Mouse (Mus musculus) CH12.LX (cell line): ENCODE measurements around the gene Shisa4. TPM values are rescaled to one million over a fixed set of nuclear protein-coding genes. Genes with fewer than 3 reads are reported as not detected.
A peak's percentile ranks its signal among the peaks of the same experiment; 100 is the strongest.

Experiments used
- DNase-seq: peaks from one replicate; pipeline ENCODE4 v3.0.0-alpha.2; 2013; ENCODE audit errors: extremely low read depth
- H3K27ac ChIP-seq: 2 replicates; pipeline ENCODE4 v1.5.1; 2012; ENCODE audit warnings: low read depth, mild to moderate bottlenecking, control low read depth, moderate library complexity; ENCODE audit not compliant: insufficient read depth
- H3K27me3 ChIP-seq: replicated peaks from 2 replicates; pipeline ENCODE3; 2012; ENCODE audit warnings: inconsistent platforms
- H3K36me3 ChIP-seq, 2 experiments: replicated peaks in 1 of 2; 2 replicates each; pipeline versions ENCODE3 to v1.6.1; 2012; ENCODE audit warnings: inconsistent platforms in 1 of 2, low read length in 1 of 2, mild to moderate bottlenecking in 1 of 2, mixed read lengths in 1 of 2, moderate library complexity in 1 of 2; ENCODE audit not compliant: control insufficient read depth in 1 of 2, insufficient read depth in 1 of 2
- H3K4me1 ChIP-seq, 2 experiments: 2 replicates each; pipeline ENCODE4 v1.6.1; 2012; ENCODE audit warnings: inconsistent platforms in 1 of 2, moderate library complexity in 1 of 2; ENCODE audit not compliant: insufficient read depth in 2 of 2, control insufficient read depth in 1 of 2
- H3K4me2 ChIP-seq: 2 replicates; pipeline ENCODE4 v1.6.1; 2012; ENCODE audit warnings: low read depth, mild to moderate bottlenecking, control low read depth; ENCODE audit not compliant: poor library complexity, insufficient read depth, severe bottlenecking
- H3K4me3 ChIP-seq, 3 experiments: fragments of 150-350 bp in 1 of 3; sonication (generic) in 1 of 3; replicated peaks in 1 of 3; 2 replicates each; pipeline versions ENCODE3 to v1.5.1; 2011 to 2012; ENCODE audit warnings: low read depth in 2 of 3, low read length in 2 of 3, mild to moderate bottlenecking in 2 of 3, moderate library complexity in 2 of 3, control low read depth in 1 of 3, improper control_type of control experiment in 1 of 3, inconsistent platforms in 1 of 3, mixed read lengths in 1 of 3; ENCODE audit not compliant: poor library complexity in 1 of 3
- H3K79me2 ChIP-seq: replicated peaks from 2 replicates; pipeline ENCODE4 v1.6.1; 2012; ENCODE audit warnings: mild to moderate bottlenecking, moderate library complexity; ENCODE audit not compliant: control insufficient read depth, poor library complexity, insufficient read depth, severe bottlenecking; ENCODE audit errors: extremely low read depth
- H3K9ac ChIP-seq: 2 replicates; pipeline ENCODE4 v1.6.1; 2012; ENCODE audit warnings: low read depth, mild to moderate bottlenecking, control low read depth, moderate library complexity; ENCODE audit not compliant: insufficient read depth
- H3K9me3 ChIP-seq: replicated peaks from 2 replicates; pipeline ENCODE3; 2012; ENCODE audit warnings: low read length, inconsistent platforms, mixed read lengths
- BHLHE40 ChIP-seq: IDR thresholded peaks from 2 replicates; pipeline ENCODE4 v1.6.1; 2011; ENCODE audit warnings: mild to moderate bottlenecking, low read depth, low read length, improper control_type of control experiment
- CHD1 ChIP-seq: IDR thresholded peaks from 2 replicates; pipeline ENCODE4 v1.6.1; 2012; ENCODE audit warnings: low read depth, low read length, improper control_type of control experiment, inconsistent platforms
- CHD2 ChIP-seq: IDR thresholded peaks from 2 replicates; pipeline ENCODE4 v1.6.1; 2011; ENCODE audit warnings: low read length, improper control_type of control experiment
- CTCF ChIP-seq, 2 experiments: IDR thresholded peaks in 1 of 2; conservative IDR thresholded peaks in 1 of 2; 2 replicates each; pipeline ENCODE4 v1.5.1; 2011 to 2012; ENCODE audit warnings: low read depth in 2 of 2, low read length in 2 of 2, improper control_type of control experiment in 1 of 2, inconsistent platforms in 1 of 2, mild to moderate bottlenecking in 1 of 2, moderate library complexity in 1 of 2
- E2F4 ChIP-seq: IDR thresholded peaks from 2 replicates; pipeline ENCODE4 v1.6.1; 2011; ENCODE audit warnings: low read depth, low read length, improper control_type of control experiment; ENCODE audit not compliant: insufficient replicate concordance
- ELF1 ChIP-seq: IDR thresholded peaks from 2 replicates; pipeline ENCODE4 v1.6.1; 2014; ENCODE audit warnings: low read depth, mild to moderate bottlenecking, inconsistent platforms, low read length, improper control_type of control experiment
- EP300 ChIP-seq: IDR thresholded peaks from 2 replicates; pipeline ENCODE4 v1.6.1; 2011; ENCODE audit warnings: low read length, improper control_type of control experiment
- ETS1 ChIP-seq: conservative IDR thresholded peaks from 2 replicates; pipeline ENCODE4 v1.6.1; 2012; ENCODE audit warnings: low read depth, mild to moderate bottlenecking, inconsistent platforms, low read length, improper control_type of control experiment, moderate library complexity
- GABPA ChIP-seq: IDR thresholded peaks from 2 replicates; pipeline ENCODE4 v1.6.1; 2012; ENCODE audit warnings: low read depth, low read length, improper control_type of control experiment, inconsistent platforms; ENCODE audit not compliant: insufficient replicate concordance
- IRF4 ChIP-seq: IDR thresholded peaks from 2 replicates; pipeline ENCODE4 v1.6.1; 2014; ENCODE audit warnings: low read depth, mild to moderate bottlenecking, inconsistent platforms, low read length, improper control_type of control experiment
- JUND ChIP-seq: conservative IDR thresholded peaks from 2 replicates; pipeline ENCODE4 v1.6.1; 2011; ENCODE audit warnings: low read depth, low read length, improper control_type of control experiment
- KAT2A ChIP-seq: IDR thresholded peaks from 2 replicates; pipeline ENCODE4 v1.6.1; 2012; ENCODE audit warnings: low read length, improper control_type of control experiment, inconsistent platforms; ENCODE audit not compliant: insufficient replicate concordance
- MAFK ChIP-seq: IDR thresholded peaks from 2 replicates; pipeline ENCODE4 v1.6.1; 2011; ENCODE audit warnings: low read length, improper control_type of control experiment; ENCODE audit not compliant: insufficient replicate concordance
- MAX ChIP-seq: IDR thresholded peaks from 2 replicates; pipeline ENCODE4 v1.6.1; 2011; ENCODE audit warnings: low read length, improper control_type of control experiment
- MAZ ChIP-seq: IDR thresholded peaks from 2 replicates; pipeline ENCODE4 v1.6.1; 2012; ENCODE audit warnings: low read depth, mild to moderate bottlenecking, inconsistent platforms, low read length, improper control_type of control experiment, moderate library complexity
- MEF2A ChIP-seq: IDR thresholded peaks from 2 replicates; pipeline ENCODE4 v1.6.1; 2014; ENCODE audit warnings: low read depth, mild to moderate bottlenecking, inconsistent platforms, low read length, improper control_type of control experiment, borderline replicate concordance
- NELFE ChIP-seq: IDR thresholded peaks from 2 replicates; pipeline ENCODE4 v1.6.1; 2011; ENCODE audit warnings: low read depth, low read length, improper control_type of control experiment
- NRF1 ChIP-seq: IDR thresholded peaks from 2 replicates; pipeline ENCODE4 v1.6.1; 2014; ENCODE audit warnings: low read depth, mild to moderate bottlenecking, inconsistent platforms, low read length, improper control_type of control experiment, moderate library complexity
- PAX5 ChIP-seq: IDR thresholded peaks from 2 replicates; pipeline ENCODE4 v1.6.1; 2012; ENCODE audit warnings: low read length, inconsistent platforms, mixed read lengths
- POLR2A ChIP-seq: IDR thresholded peaks from 2 replicates; pipeline ENCODE4 v1.6.1; 2011; ENCODE audit warnings: low read depth, mild to moderate bottlenecking, improper control_type of control experiment, low read length
- POLR2AphosphoS2 ChIP-seq: IDR thresholded peaks from 2 replicates; pipeline ENCODE4 v1.6.1; 2011; ENCODE audit warnings: low read depth, low read length, improper control_type of control experiment
- RAD21 ChIP-seq: IDR thresholded peaks from 2 replicates; pipeline ENCODE4 v1.6.1; 2011; ENCODE audit warnings: low read depth, mild to moderate bottlenecking, low read length, improper control_type of control experiment, moderate library complexity
- RCOR1 ChIP-seq: conservative IDR thresholded peaks from 2 replicates; pipeline ENCODE4 v1.6.1; 2012; ENCODE audit warnings: low read depth, mild to moderate bottlenecking, inconsistent platforms, low read length, improper control_type of control experiment
- SIN3A ChIP-seq: IDR thresholded peaks from 2 replicates; pipeline ENCODE4 v1.6.1; 2012; ENCODE audit warnings: low read length, improper control_type of control experiment, inconsistent platforms
- SMC3 ChIP-seq: IDR thresholded peaks from 2 replicates; pipeline ENCODE4 v1.6.1; 2011; ENCODE audit warnings: low read depth, low read length, improper control_type of control experiment
- UBTF ChIP-seq: IDR thresholded peaks from 2 replicates; pipeline ENCODE4 v1.6.1; 2012; ENCODE audit warnings: low read depth, mild to moderate bottlenecking, inconsistent platforms, low read length, improper control_type of control experiment, moderate library complexity
- USF1 ChIP-seq: IDR thresholded peaks from 2 replicates; pipeline ENCODE4 v1.6.1; 2014; ENCODE audit warnings: low read depth, mild to moderate bottlenecking, inconsistent platforms, low read length, improper control_type of control experiment
- USF2 ChIP-seq: conservative IDR thresholded peaks from 2 replicates; pipeline ENCODE4 v1.6.1; 2011; ENCODE audit warnings: low read depth, low read length, improper control_type of control experiment
- ZC3H11A ChIP-seq: IDR thresholded peaks from 2 replicates; pipeline ENCODE4 v1.6.1; 2012; ENCODE audit warnings: low read depth, mild to moderate bottlenecking, inconsistent platforms, low read length, improper control_type of control experiment
- ZMIZ1 ChIP-seq: IDR thresholded peaks from 2 replicates; pipeline ENCODE4 v1.6.1; 2012; ENCODE audit warnings: low read depth, mild to moderate bottlenecking, inconsistent platforms, low read length, improper control_type of control experiment
- ZNF384 ChIP-seq: IDR thresholded peaks from 2 replicates; pipeline ENCODE4 v1.6.1; 2012; ENCODE audit warnings: low read depth, low read length, improper control_type of control experiment, inconsistent platforms
- dilution Hi-C: fragments of 300-500 bp; cut with MboI; formaldehyde crosslinking; loops from 2 replicates; pipeline ENCODE4 v1.14.3; 2020; ENCODE audit warnings: low sequenced_read_pairs; ENCODE audit not compliant: extremely low pct_unique_long_range_greater_than_20kb, extremely low pct_ligation_motif_present
- in situ Hi-C: fragments of 300-500 bp; cut with MboI; formaldehyde crosslinking; loops from 3 replicates; pipeline ENCODE4 v1.14.3; 2019; ENCODE audit warnings: low sequenced_read_pairs, low pct_ligation_motif_present, low pct_unique_long_range_greater_than_20kb, mixed read lengths
- polyA plus RNA-seq: library from polyadenylated mRNA; unstranded; fragments of >175 nt; gene quantifications from 2 replicates; pipeline ENCODE4 v1.2.1, GENCODE M21; 2012; ENCODE audit warnings: low read depth; ENCODE audit not compliant: insufficient read length
- total RNA-seq, 2 experiments: library from RNA; depleted of rRNA; stranded (reverse); fragments of 300-350 nt in 1 of 2; fragments of >200 nt in 1 of 2; gene quantifications; 2 replicates each; pipeline ENCODE4 v1.2.3; 2012 to 2014

Shisa4 gene
- total and polyA plus RNA-seq, 3 experiments = 0.08 to 0.41 TPM; not detected in 1

GRCm38 (mm10) chr1:135368982-135369381, 6.1 kb downstream of the Shisa4 start:
- no peaks in the 10 kb centered on the region for H3K27me3 ChIP-seq
- dilution Hi-C loops = no loop called here
- TF ChIP-seq ELF1 (no peak), PAX5 (no peak), NELFE (no peak), BHLHE40 (no peak), USF1 (no peak), MAZ (no peak), POLR2A (no peak), E2F4 (no peak), CHD2 (no peak), NRF1 (no peak), ZMIZ1 (no peak), SMC3 (peak; percentile 37; the same call in 1 of the 2 replicates), JUND (no peak), SIN3A (no peak), MAX (no peak), RAD21 (peak; percentile 46), CTCF (conservative IDR thresholded peaks at IDR 0.05 in 1 of 2, IDR thresholded peaks at IDR 0.05 in 1 of 2; ENCODE audit: low read depth in 2 of 2, low read length in 2 of 2) (peak in 1 of 2 experiments; percentile 53; a peak in 2 of 4 replicates), MAFK (no peak), UBTF (no peak)
- TF ChIP-seq, all 38 proteins: peak for 3
- peak overlapping the region; percentile 45; the same call in 1 of the 2 replicates for H3K4me2 ChIP-seq
- no peak for DNase-seq
- H3K4me3 ChIP-seq = no peak overlapping the region
- H3K27ac ChIP-seq = no peak overlapping the region
- H3K4me1 ChIP-seq = peaks cover 2 to 12% of the 10 kb centered on the region in 2 experiments; a peak in 3 of 4 replicates
- no peaks in the 10 kb centered on the region for H3K9me3 ChIP-seq
- H3K79me2 ChIP-seq = no peaks in the 10 kb centered on the region
- H3K9ac ChIP-seq = no peak overlapping the region
- in situ Hi-C loops = no loop called here
- H3K36me3 ChIP-seq = no peaks in the 10 kb centered on the region

GRCm38 (mm10) chr1:135368245-135368644, 6.8 kb downstream of the Shisa4 start:
- dilution Hi-C loops (no loop called here), in situ Hi-C loops (no loop called here)
- no peaks in the 10 kb centered on the region for H3K27me3 ChIP-seq
- H3K4me1 ChIP-seq = peaks cover 2 to 12% of the 10 kb centered on the region in 2 experiments; a peak in 3 of 4 replicates
- peak overlapping the region; percentile 45 for H3K4me2 ChIP-seq
- DNase-seq = peak; percentile 81
- H3K9me3 ChIP-seq = no peaks in the 10 kb centered on the region
- no peaks in the 10 kb centered on the region for H3K36me3 ChIP-seq
- H3K27ac ChIP-seq = no peak overlapping the region
- H3K79me2 ChIP-seq = no peaks in the 10 kb centered on the region
- peak overlapping the region in 1 of 3 experiments; percentile 13 for H3K4me3 ChIP-seq
- peak overlapping the region; percentile 1; the same call in 1 of the 2 replicates for H3K9ac ChIP-seq
- TF ChIP-seq RAD21 (peak; percentile 93), ETS1 (no peak), SMC3 (peak; percentile 91), MAX (no peak; the same call in 1 of the 2 replicates), ELF1 (no peak; the same call in 1 of the 2 replicates), CHD1 (no peak), PAX5 (no peak), MAFK (no peak), GABPA (no peak), RCOR1 (no peak), EP300 (no peak), IRF4 (peak; percentile 44; the same call in 1 of the 2 replicates), USF1 (no peak), MEF2A (no peak; the same call in 1 of the 2 replicates), E2F4 (no peak), POLR2AphosphoS2 (no peak), BHLHE40 (no peak; the same call in 1 of the 2 replicates), KAT2A (no peak), NELFE (0 out of 2 replicates have a peak, but pooled peaks have one; percentile 34), ZC3H11A (peak; percentile 46), USF2 (no peak), ZNF384 (no peak), MAZ (no peak)
